Mouse (Mus musculus): ENCODE measurements around the gene Tet1. TPM values are rescaled to one million over a fixed set of nuclear protein-coding genes. Genes with fewer than 3 reads are reported as not detected.

Tet1 gene
- polyA plus RNA-seq, 1 experiment from 2014 or later: 22.7 TPM

DNA sequence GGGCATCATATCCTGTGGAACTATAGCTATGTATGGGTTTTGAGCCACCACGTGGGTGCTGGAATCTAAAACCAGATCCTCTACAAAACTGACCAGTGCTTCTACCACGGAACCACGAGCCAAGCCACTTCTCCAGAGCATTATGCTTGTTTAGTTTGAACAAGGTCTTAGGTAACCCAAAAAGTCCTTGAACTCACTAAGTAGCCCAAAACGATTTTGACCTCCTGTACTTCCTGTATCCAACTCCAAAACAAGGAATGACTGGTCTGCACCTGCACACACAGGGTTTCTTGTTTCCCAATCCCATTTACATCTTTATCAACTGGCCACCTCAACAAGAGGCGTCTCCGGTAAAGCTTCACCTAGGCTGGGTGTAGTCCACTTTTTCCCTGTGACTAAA lies 13.4 kb downstream of the Tet1 start:
- Histone ChIP-seq H3K36me3 (ENCODE audit: control insufficient read depth, insufficient read depth) (no peaks in the 10 kb centered on the region), H3K9me3 (replicated peaks; ENCODE audit: control insufficient read depth, low read length) (no peaks in the 10 kb centered on the region), H3K4me3 (ENCODE audit: low read length) (no peak overlapping the region), H3K4me2 (ENCODE audit: low read depth, low read length) (no peak overlapping the region), H3K27ac (ENCODE audit: low read length) (no peak overlapping the region), H3K27me3 (ENCODE audit: control insufficient read depth, insufficient read depth, low read length) (no peaks in the 10 kb centered on the region), H3K4me1 (ENCODE audit: control insufficient read depth, insufficient read depth, low read length) (no peaks in the 10 kb centered on the region), H3K9ac (ENCODE audit: low read length) (no peak overlapping the region)
- WGBS: 72% methylated on average over 6 of the region's 6 CpGs
- ATAC-seq (replicated peaks; ENCODE audit: extremely low read depth, insufficient read depth, low FRiP score): no peak

DNA sequence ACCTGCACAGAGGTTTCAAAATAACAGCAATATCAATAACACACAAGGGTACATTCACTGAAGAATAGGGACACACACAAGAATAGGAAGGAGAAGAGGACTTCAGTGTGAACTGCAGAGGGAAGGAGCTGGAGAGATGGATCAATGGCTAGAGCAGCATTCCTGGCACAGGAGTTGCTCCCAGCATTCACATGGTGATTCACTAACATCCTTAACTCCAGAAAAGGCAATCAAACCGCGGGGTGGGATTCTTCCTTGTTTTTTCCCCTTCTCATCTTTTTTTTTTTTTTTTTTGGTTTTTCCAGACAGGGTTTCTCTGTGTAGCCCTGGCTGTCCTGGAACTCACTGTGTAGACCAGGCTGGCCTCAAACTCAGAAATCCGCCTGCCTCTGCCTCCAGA lies 14.3 kb downstream of the Tet1 start:
- no peak overlapping the region for H3K4me2 ChIP-seq (ENCODE audit: low read depth, low read length)
- no peak overlapping the region for H3K27ac ChIP-seq (ENCODE audit: low read length)
- no peak overlapping the region for H3K4me3 ChIP-seq (ENCODE audit: low read length)
- 61% methylated on average over 3 of the region's 3 CpGs for WGBS
- H3K36me3 ChIP-seq (ENCODE audit: control insufficient read depth, insufficient read depth): no peaks in the 10 kb centered on the region
- ATAC-seq (replicated peaks; ENCODE audit: extremely low read depth, insufficient read depth, low FRiP score): no peak
- no peaks in the 10 kb centered on the region for H3K4me1 ChIP-seq (ENCODE audit: control insufficient read depth, insufficient read depth, low read length)
- no peak overlapping the region for H3K9ac ChIP-seq (ENCODE audit: low read length)
- no peaks in the 10 kb centered on the region for H3K27me3 ChIP-seq (ENCODE audit: control insufficient read depth, insufficient read depth, low read length)
- H3K9me3 ChIP-seq (replicated peaks; ENCODE audit: control insufficient read depth, low read length): no peaks in the 10 kb centered on the region

DNA sequence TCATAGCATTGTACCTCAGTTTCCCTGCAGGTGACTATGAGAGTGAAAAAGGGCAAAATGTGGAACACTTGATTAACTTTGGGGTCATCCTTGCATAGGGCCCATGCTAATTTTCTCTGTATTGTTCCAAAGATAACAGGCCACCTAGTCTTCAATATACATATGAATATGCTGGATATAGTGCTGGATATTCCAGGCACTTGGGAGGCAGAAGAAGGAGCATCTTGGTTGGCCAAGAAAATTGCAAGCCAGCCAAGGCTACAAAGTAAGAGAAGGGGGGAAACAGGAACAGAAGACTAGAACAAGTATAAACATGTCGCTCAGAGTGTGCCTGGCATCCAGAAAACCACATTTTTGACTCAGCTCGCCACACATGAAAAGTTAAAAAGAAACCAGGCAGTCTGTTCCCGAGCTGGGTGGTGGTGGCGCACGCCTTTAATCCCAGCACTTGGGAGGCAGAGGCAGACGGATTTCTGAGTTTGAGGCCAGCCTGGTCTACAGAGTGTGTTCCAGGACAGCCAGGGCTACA lies 15.4 kb downstream of the Tet1 start:
- H3K9me3 ChIP-seq (replicated peaks; ENCODE audit: control insufficient read depth, low read length): no peaks in the 10 kb centered on the region
- WGBS: 70% methylated on average over 6 of the region's 6 CpGs

DNA sequence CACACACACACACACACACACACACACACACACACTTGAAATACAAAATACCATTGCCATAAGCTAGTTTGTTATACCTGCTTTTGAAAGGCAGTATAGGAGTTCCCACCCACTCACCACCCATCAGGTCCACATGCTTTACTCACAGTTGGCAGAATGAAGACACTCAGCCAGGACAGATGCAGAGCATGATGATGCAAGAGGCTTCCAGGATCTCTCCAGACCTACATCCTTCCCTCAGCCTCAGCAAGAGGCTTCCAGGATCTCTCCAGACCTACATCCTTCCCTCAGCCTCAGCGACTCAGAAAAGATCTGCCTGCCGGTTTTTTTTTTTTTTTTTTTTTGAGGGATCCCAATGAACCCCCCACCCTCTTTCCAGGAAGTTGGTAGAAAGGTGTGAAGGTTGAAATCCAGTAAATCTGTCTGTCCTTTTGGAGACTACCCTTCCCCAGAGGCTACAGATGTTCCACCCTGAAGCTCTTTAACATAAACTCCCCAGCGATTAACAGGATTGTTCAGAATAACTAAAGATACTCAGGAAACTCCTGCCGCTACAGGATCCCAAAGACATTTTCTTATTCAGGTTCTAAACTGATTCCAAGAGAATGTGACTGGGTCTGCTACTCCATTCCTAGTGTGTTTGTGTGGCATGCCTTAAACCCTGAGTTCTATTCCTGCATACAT lies 16.1 kb downstream of the Tet1 start:
- Histone ChIP-seq H3K4me3 (ENCODE audit: low read length) (no peak overlapping the region), H3K9ac (ENCODE audit: low read length) (no peak overlapping the region), H3K4me2 (ENCODE audit: low read depth, low read length) (no peak overlapping the region), H3K27me3 (ENCODE audit: control insufficient read depth, insufficient read depth, low read length) (no peaks in the 10 kb centered on the region), H3K36me3 (ENCODE audit: control insufficient read depth, insufficient read depth) (no peaks in the 10 kb centered on the region), H3K27ac (ENCODE audit: low read length) (no peak overlapping the region), H3K9me3 (replicated peaks; ENCODE audit: control insufficient read depth, low read length) (no peaks in the 10 kb centered on the region), H3K4me1 (ENCODE audit: control insufficient read depth, insufficient read depth, low read length) (no peaks in the 10 kb centered on the region)
- WGBS: 21% methylated on average over 4 of the region's 4 CpGs
- ATAC-seq (replicated peaks; ENCODE audit: extremely low read depth, insufficient read depth, low FRiP score): no peak

More for the DNA sequence above, 15.4 kb downstream of the Tet1 start:
- Histone ChIP-seq H3K4me3 (ENCODE audit: low read length) (no peak overlapping the region), H3K27ac (ENCODE audit: low read length) (no peak overlapping the region), H3K27me3 (ENCODE audit: control insufficient read depth, insufficient read depth, low read length) (no peaks in the 10 kb centered on the region), H3K36me3 (ENCODE audit: control insufficient read depth, insufficient read depth) (no peaks in the 10 kb centered on the region), H3K4me1 (ENCODE audit: control insufficient read depth, insufficient read depth, low read length) (no peaks in the 10 kb centered on the region), H3K4me2 (ENCODE audit: low read depth, low read length) (no peak overlapping the region), H3K9ac (ENCODE audit: low read length) (no peak overlapping the region)
- no peak for ATAC-seq (replicated peaks; ENCODE audit: extremely low read depth, insufficient read depth, low FRiP score)

DNA sequence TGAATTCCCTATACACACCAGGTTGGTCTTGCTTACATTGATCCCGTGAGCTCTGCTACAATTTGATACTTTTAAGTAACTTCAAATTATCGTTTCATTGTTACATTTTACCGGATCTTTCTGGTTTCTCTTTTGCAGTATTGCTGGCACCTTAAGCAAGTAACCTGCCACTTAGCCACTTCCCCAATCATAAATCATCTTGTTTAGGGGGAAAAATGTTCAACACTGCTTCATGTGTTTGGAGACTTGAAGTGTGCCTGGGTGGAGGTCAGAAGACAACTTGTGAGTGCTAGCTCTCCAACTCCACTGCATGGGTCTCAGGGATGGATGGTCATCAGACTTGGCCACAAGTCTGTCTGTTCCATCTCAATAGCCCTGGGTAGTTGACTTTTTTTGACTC lies 17.8 kb downstream of the Tet1 start:
- Histone ChIP-seq H3K27ac (ENCODE audit: low read length) (no peak overlapping the region), H3K9ac (ENCODE audit: low read length) (no peak overlapping the region), H3K36me3 (ENCODE audit: control insufficient read depth, insufficient read depth) (no peaks in the 10 kb centered on the region), H3K4me1 (ENCODE audit: control insufficient read depth, insufficient read depth, low read length) (no peaks in the 10 kb centered on the region), H3K27me3 (ENCODE audit: control insufficient read depth, insufficient read depth, low read length) (no peaks in the 10 kb centered on the region), H3K4me2 (ENCODE audit: low read depth, low read length) (no peak overlapping the region), H3K4me3 (ENCODE audit: low read length) (no peak overlapping the region), H3K9me3 (replicated peaks; ENCODE audit: control insufficient read depth, low read length) (no peaks in the 10 kb centered on the region)
- ATAC-seq (replicated peaks; ENCODE audit: extremely low read depth, insufficient read depth, low FRiP score): no peak
- 83% methylated on average over 3 of the region's 3 CpGs for WGBS

DNA sequence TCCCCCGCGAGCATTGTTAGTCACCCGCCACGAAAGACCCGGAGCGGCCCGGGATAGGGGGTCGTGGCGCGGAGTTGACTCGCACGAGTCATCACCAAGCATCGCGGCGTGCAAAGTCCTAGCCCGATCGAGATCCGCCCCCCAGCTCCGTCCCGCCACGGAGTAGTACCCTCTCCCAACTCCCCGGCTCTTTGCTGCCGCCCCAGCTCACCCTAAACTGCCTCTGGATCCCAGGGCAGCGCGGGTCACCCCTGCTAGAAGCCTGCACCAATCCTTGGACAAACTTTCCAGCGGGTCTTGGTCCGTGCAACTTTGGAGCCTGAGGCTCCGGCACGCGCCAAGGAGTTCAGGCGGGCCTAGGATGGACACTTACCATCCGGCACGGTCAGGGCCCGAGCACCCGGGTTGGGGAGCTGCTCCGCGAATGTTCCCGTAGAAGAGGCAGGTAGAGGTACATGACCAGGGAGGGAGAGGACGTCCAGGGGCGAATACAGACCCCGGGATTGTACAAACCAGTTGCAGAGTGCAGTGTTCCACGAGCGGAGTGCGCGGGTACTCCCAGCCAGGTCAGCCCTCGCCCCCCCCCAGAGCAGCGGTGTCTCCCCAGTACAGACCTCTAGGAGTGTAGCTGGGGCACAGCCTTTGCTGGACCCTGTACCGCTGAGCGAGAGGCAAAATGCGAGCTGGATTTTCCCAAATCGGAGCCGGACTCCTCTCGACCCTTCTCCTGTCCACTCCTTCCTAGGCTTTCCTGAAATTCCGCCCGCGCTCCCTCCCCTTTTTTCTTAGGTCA lies 21.8 kb downstream of the Tet1 start:
- H3K9ac ChIP-seq (ENCODE audit: low read length): peak overlapping the region; percentile 78
- peak overlapping the region; percentile 75 for H3K4me3 ChIP-seq (ENCODE audit: low read length)
- peak; percentile 86 for ATAC-seq (replicated peaks; ENCODE audit: extremely low read depth, insufficient read depth, low FRiP score)
- no peaks in the 10 kb centered on the region for H3K27me3 ChIP-seq (ENCODE audit: control insufficient read depth, insufficient read depth, low read length)
- H3K4me1 ChIP-seq (ENCODE audit: control insufficient read depth, insufficient read depth, low read length): peaks cover 8% of the 10 kb centered on the region; the same call in 1 of the 2 replicates
- H3K36me3 ChIP-seq (ENCODE audit: control insufficient read depth, insufficient read depth): no peaks in the 10 kb centered on the region
- WGBS: under 1% methylated on average over 56 of the region's 56 CpGs
- no peaks in the 10 kb centered on the region for H3K9me3 ChIP-seq (replicated peaks; ENCODE audit: control insufficient read depth, low read length)
- H3K27ac ChIP-seq (ENCODE audit: low read length): peak overlapping the region; percentile 83
- peak overlapping the region; percentile 94 for H3K4me2 ChIP-seq (ENCODE audit: low read depth, low read length)

DNA sequence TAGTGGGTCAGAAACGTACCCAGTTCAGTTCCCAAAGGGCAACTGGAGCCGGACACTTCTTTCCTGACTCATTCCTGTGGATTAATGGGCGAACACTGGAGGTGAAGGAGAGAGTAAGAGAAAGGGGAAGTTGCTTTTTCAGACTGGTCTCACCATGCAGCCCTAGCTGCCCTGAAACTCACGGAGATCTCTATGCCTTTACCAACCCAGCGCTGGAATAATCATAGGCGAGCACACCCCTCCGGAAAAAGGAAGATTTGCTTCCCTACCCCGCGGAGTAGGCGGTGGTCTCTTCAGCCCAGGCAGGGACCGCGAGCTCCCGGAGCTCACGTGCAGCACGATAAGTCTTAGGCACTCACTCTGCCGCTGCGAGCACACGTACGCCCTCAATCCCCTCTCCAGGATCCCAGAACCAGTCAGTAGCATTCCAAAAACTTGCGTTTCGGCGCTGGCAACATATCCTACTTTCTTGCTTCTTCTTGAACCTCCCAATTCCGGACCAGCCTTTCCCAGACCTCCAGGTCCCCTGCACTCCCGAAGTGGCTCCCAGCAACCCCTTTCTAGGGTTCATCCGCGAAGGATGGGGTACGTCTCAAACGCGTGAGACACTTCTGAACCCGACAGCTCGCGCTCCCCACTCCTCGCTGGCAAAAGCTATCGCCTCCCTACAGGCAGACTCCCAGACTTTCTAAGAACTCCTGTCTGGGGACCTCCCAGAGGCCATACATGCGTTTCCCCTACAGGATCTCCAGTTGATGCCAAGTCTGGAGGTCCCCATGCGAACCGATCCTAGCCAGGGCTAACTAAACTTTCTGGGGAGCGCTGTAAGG lies 22.6 kb downstream of the Tet1 start:
- Histone ChIP-seq H3K4me3 (ENCODE audit: low read length) (peak overlapping the region; percentile 75), H3K27me3 (ENCODE audit: control insufficient read depth, insufficient read depth, low read length) (no peaks in the 10 kb centered on the region), H3K27ac (ENCODE audit: low read length) (peak overlapping the region; percentile 83), H3K9me3 (replicated peaks; ENCODE audit: control insufficient read depth, low read length) (no peaks in the 10 kb centered on the region), H3K9ac (ENCODE audit: low read length) (peak overlapping the region; percentile 78), H3K4me2 (ENCODE audit: low read depth, low read length) (peak overlapping the region; percentile 94), H3K4me1 (ENCODE audit: control insufficient read depth, insufficient read depth, low read length) (peaks cover 8% of the 10 kb centered on the region; the same call in 1 of the 2 replicates), H3K36me3 (ENCODE audit: control insufficient read depth, insufficient read depth) (no peaks in the 10 kb centered on the region)
- ATAC-seq (replicated peaks; ENCODE audit: extremely low read depth, insufficient read depth, low FRiP score): peak; percentile 41
- under 1% methylated on average over 38 of the region's 38 CpGs for WGBS

DNA sequence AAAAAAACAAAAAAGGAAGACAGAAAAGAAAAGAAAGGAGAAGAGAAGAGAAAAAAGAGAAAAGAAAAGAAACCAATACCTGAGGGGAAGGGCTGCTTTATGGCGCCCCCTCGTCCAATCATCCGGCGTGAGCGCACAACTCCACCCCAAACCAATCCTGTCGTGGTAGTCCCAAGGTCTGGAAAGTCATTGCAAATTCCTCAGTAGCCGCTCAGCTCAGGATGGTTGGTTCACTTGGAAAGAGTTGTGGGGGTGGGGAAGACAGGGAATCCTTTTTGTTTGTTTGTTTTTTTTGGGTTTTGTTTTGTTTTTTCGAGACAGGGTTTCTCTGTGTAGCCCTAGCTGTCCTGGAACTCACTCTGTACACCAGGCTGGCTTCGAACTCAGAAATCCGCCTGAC lies 23.3 kb downstream of the Tet1 start:
- WGBS: 30% methylated on average over 10 of the region's 10 CpGs
- H3K27ac ChIP-seq (ENCODE audit: low read length): peak overlapping the region; percentile 83; the same call in 1 of the 2 replicates

More for the DNA sequence above, 23.3 kb downstream of the Tet1 start:
- no peaks in the 10 kb centered on the region for H3K36me3 ChIP-seq (ENCODE audit: control insufficient read depth, insufficient read depth)
- H3K4me3 ChIP-seq (ENCODE audit: low read length): peak overlapping the region; percentile 75
- peak overlapping the region; percentile 78 for H3K9ac ChIP-seq (ENCODE audit: low read length)
- no peaks in the 10 kb centered on the region for H3K27me3 ChIP-seq (ENCODE audit: control insufficient read depth, insufficient read depth, low read length)
- H3K4me2 ChIP-seq (ENCODE audit: low read depth, low read length): peak overlapping the region; percentile 94
- H3K4me1 ChIP-seq (ENCODE audit: control insufficient read depth, insufficient read depth, low read length): peaks cover 8% of the 10 kb centered on the region; the same call in 1 of the 2 replicates
- no peaks in the 10 kb centered on the region for H3K9me3 ChIP-seq (replicated peaks; ENCODE audit: control insufficient read depth, low read length)
- ATAC-seq (replicated peaks; ENCODE audit: extremely low read depth, insufficient read depth, low FRiP score): no peak
